Mouse (Mus musculus): Measurements from ENCODE around the gene Gm20388.

- TF ChIP-seq CTCF (IDR thresholded peaks at IDR 0.05; ENCODE audit: borderline replicate concordance, extremely low read depth, insufficient read depth, insufficient read length): no peak
- no peak for TF ChIP-seq POLR2A (IDR thresholded peaks at IDR 0.05; ENCODE audit: borderline replicate concordance, extremely low read depth, insufficient read depth, insufficient read length, poor library complexity, severe bottlenecking)
These were observed 3206.6 kb downstream of the Gm20388 start, which contains the start of gene Cpne7 for GRCm38 (mm10) chr8:123117127-123117731.

Data from brain, embryonic 14.5 days (tissue).